Mouse (Mus musculus) liver, embryonic 14.5 days (tissue): ENCODE measurements around the gene 4921524J17Rik. TPM values are rescaled to one million over a fixed set of nuclear protein-coding genes. Genes with fewer than 3 reads are reported as not detected.

Source experiments
- ATAC-seq: fragments of 200-750 bp; cut with Nextera tagmentation; 2 replicates; pipeline ENCODE4 v1.8.0; 2017; ENCODE audit warnings: moderate number of reproducible peaks, mild to moderate bottlenecking, moderate library complexity; ENCODE audit not compliant: insufficient read depth
- DNase-seq, 3 experiments: peaks; one replicate each; pipeline ENCODE4 v3.0.0-alpha.2; 2012 to 2013; ENCODE audit warnings: low read depth in 3 of 3, low spot score in 3 of 3
- H3K27ac ChIP-seq: fragments of 300-500 bp; sonication (generic); 2 replicates; pipeline ENCODE4 v1.5.1; 2014; ENCODE audit warnings: moderate library complexity, mild to moderate bottlenecking, control low read depth, inconsistent platforms
- H3K27me3 ChIP-seq: fragments of 300-500 bp; sonication (generic); 2 replicates; pipeline ENCODE4 v1.6.1; 2014; ENCODE audit warnings: mild to moderate bottlenecking, low read length, moderate library complexity; ENCODE audit not compliant: control insufficient read depth, insufficient read depth
- H3K36me3 ChIP-seq: fragments of 300-500 bp; sonication (generic); replicated peaks from 2 replicates; pipeline ENCODE4 v1.6.1; 2014; ENCODE audit warnings: low read depth; ENCODE audit not compliant: control insufficient read depth, insufficient read depth
- H3K4me1 ChIP-seq, 2 experiments: fragments of 200-500 bp in 1 of 2; fragments of 300-500 bp in 1 of 2; sonication (generic) in 1 of 2; replicated peaks; 2 replicates each; pipeline ENCODE4 v1.6.1; 2012 to 2014; ENCODE audit warnings: antibody characterized with exemption in 1 of 2, inconsistent platforms in 1 of 2, low read length in 1 of 2; ENCODE audit not compliant: control insufficient read depth in 2 of 2, insufficient read depth in 2 of 2
- H3K4me2 ChIP-seq: fragments of 300-500 bp; sonication (generic); 2 replicates; pipeline ENCODE4 v1.6.1; 2014; ENCODE audit warnings: low read depth, mild to moderate bottlenecking, control low read depth, moderate library complexity
- H3K4me3 ChIP-seq, 2 experiments: fragments of 200-500 bp in 1 of 2; fragments of 300-500 bp in 1 of 2; sonication (generic) in 1 of 2; 2 replicates each; pipeline ENCODE4 v1.5.1; 2012 to 2014; ENCODE audit warnings: low read depth in 2 of 2, low read length in 2 of 2, mild to moderate bottlenecking in 2 of 2, control low read depth in 1 of 2, inconsistent platforms in 1 of 2, moderate library complexity in 1 of 2; ENCODE audit not compliant: insufficient read depth in 1 of 2
- H3K9ac ChIP-seq: fragments of 300-500 bp; sonication (generic); replicated peaks from 2 replicates; pipeline ENCODE4 v1.6.1; 2014; ENCODE audit warnings: mild to moderate bottlenecking, control low read depth, moderate library complexity
- H3K9me3 ChIP-seq: fragments of 300-500 bp; sonication (generic); 2 replicates; pipeline ENCODE4 v1.6.1; 2016; ENCODE audit warnings: low read length, mixed read lengths; ENCODE audit not compliant: control insufficient read depth
- CTCF ChIP-seq: IDR thresholded peaks from 2 replicates; pipeline ENCODE4 v1.5.1; 2016; ENCODE audit warnings: antibody characterized with exemption, low read depth, control low read depth
- EP300 ChIP-seq: IDR thresholded peaks from 2 replicates; pipeline ENCODE4 v1.6.1; 2016; ENCODE audit warnings: antibody characterized with exemption, low read depth
- WGBS: fragments of 180-500 bp; shearing (Covaris S2); extraction: QIAGEN DNeasy Blood & Tissue Kit; methylation state at CpG from one replicate; pipeline ENCODE4 v1.1.7; 2014; ENCODE audit not compliant: insufficient replicate concordance; 5-methylcytosine and 5-hydroxymethylcytosine counted together
- polyA plus RNA-seq, 2 experiments: library from polyadenylated mRNA; depleted of rRNA in 1 of 2; stranded (reverse) in 1 of 2; unstranded in 1 of 2; fragments of >200 nt; fragmentation: Nextera tagmentation in 1 of 2; extraction: Ambion mirVana in 1 of 2; gene quantifications; 2 replicates each; pipeline versions ENCODE4 v1.2.1 to v1.2.3; 2012 to 2014

Gene 4921524J17Rik
- polyA plus RNA-seq, 2 experiments, result 7.0 to 15.4 TPM

DNA sequence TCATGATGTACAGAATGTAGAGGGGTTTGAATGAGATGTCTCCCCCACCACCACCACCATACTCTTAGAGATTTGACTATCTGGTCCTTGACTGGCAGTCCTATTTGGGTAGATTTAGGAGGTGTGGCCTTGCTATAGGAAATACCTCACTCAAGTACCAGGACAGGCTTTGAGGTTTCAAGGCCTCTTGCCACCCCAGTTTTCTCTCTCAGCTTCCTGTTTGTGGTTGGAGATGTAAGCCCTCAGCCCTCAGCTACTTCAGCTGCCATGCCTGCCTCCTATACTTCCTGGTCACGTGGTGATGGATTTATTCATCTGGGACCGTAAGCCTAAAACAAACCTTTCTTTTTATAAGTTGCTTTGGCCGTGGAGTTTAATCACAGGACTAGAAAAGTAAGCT lies 17.7 kb upstream of the 4921524J17Rik start:
- no peaks in the 10 kb centered on the region for H3K36me3 ChIP-seq
- no peak for ATAC-seq
- H3K9ac ChIP-seq, result no peak overlapping the region
- H3K27ac ChIP-seq, result no peak overlapping the region
- H3K4me3 ChIP-seq, result no peak overlapping the region
- DNase-seq, result no peak
- H3K4me1 ChIP-seq, result no peaks in the 10 kb centered on the region
- no peaks in the 10 kb centered on the region for H3K9me3 ChIP-seq
- 49% methylated on average over 3 of the region's 3 CpGs for WGBS
- TF ChIP-seq CTCF (no peak), EP300 (no peak)
- no peak overlapping the region for H3K4me2 ChIP-seq
- H3K27me3 ChIP-seq, result no peaks in the 10 kb centered on the region

- Histone ChIP-seq H3K9me3 (no peaks in the 10 kb centered on the region), H3K9ac (no peak overlapping the region), H3K4me1 (no peaks in the 10 kb centered on the region), H3K27me3 (no peaks in the 10 kb centered on the region), H3K4me3 (no peak overlapping the region), H3K27ac (no peak overlapping the region), H3K4me2 (no peak overlapping the region), H3K36me3 (no peaks in the 10 kb centered on the region)
- TF ChIP-seq CTCF (no peak), EP300 (no peak)
- 68% methylated on average over 15 of the region's 15 CpGs for WGBS
- ATAC-seq, result no peak
- DNase-seq, result no peak
Observed at GRCm38 (mm10) chr8:85445936-85446685, 13.5 kb upstream of the 4921524J17Rik start.

GRCm38 (mm10) chr8:85444092-85444491 lies 11.5 kb upstream of the 4921524J17Rik start:
- ATAC-seq, result no peak
- DNase-seq, result no peak
- Histone ChIP-seq H3K36me3 (no peaks in the 10 kb centered on the region), H3K4me2 (no peak overlapping the region), H3K4me1 (no peaks in the 10 kb centered on the region), H3K4me3 (no peak overlapping the region), H3K27ac (no peak overlapping the region), H3K9me3 (no peaks in the 10 kb centered on the region), H3K9ac (no peak overlapping the region), H3K27me3 (no peaks in the 10 kb centered on the region)
- TF ChIP-seq CTCF (no peak), EP300 (no peak)

DNA sequence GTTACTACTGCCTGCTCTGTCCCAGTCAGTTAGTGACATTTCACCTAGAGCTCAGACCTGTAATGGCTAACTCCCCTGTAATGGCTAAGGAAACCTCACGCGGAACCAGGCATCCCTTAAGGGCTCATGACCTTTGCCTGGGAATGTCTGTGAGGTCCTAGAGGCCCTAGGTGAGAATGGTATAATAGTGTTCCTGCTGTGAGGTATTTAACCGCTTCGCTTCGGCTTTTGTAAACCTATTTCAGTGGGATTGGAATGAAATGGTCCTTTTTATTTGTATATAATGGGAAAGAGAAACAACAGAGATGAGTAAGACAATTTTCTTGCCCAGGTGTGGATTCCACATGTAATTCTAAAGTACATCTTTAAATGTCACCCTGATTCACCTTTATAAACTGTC lies 8.9 kb upstream of the 4921524J17Rik start:
- ATAC-seq (no peak), DNase-seq (no peak)
- Histone ChIP-seq H3K27me3 (no peaks in the 10 kb centered on the region), H3K4me1 (no peaks in the 10 kb centered on the region), H3K4me3 (no peak overlapping the region), H3K4me2 (no peak overlapping the region), H3K9ac (no peak overlapping the region), H3K9me3 (no peaks in the 10 kb centered on the region), H3K36me3 (no peaks in the 10 kb centered on the region), H3K27ac (no peak overlapping the region)
- TF ChIP-seq EP300 (no peak), CTCF (no peak)
- WGBS, result 68% methylated on average over 5 of the region's 5 CpGs

GRCm38 (mm10) chr8:85435736-85436135 lies 3.1 kb upstream of the 4921524J17Rik start:
- Histone ChIP-seq H3K27ac (no peak overlapping the region), H3K4me3 (no peak overlapping the region), H3K36me3 (no peaks in the 10 kb centered on the region), H3K27me3 (no peaks in the 10 kb centered on the region), H3K9ac (no peak overlapping the region), H3K9me3 (no peaks in the 10 kb centered on the region), H3K4me1 (peaks cover 8 to 9% of the 10 kb centered on the region in 2 experiments), H3K4me2 (no peak overlapping the region)
- TF ChIP-seq EP300 (no peak), CTCF (no peak)
- 58% methylated on average over 5 of the region's 5 CpGs for WGBS
- DNase-seq (peak in 1 of 3 experiments; percentile 46), ATAC-seq (no peak)
